Mouse (Mus musculus) intestine, embryonic 14.5 days (tissue): ENCODE data around the gene Gucy2c. TPM values are rescaled to one million over a fixed set of nuclear protein-coding genes. Genes with fewer than 3 reads are reported as not detected.

Experiments used
- ATAC-seq: fragments of 200-750 bp; cut with Nextera tagmentation; replicated peaks from 2 replicates; pipeline ENCODE4 v1.8.0; 2017; ENCODE audit warnings: low read depth, moderate number of reproducible peaks, moderate TSS enrichment, moderate library complexity; ENCODE audit not compliant: low FRiP score, low TSS enrichment
- DNase-seq: peaks from one replicate; pipeline ENCODE4 v3.0.0-alpha.2; 2018; ENCODE audit warnings: low spot score
- H3K27ac ChIP-seq: fragments of 300-500 bp; sonication (generic); 2 replicates; pipeline ENCODE4 v1.5.1; 2014; ENCODE audit warnings: low read depth, mild to moderate bottlenecking, control low read depth
- H3K27me3 ChIP-seq: fragments of 300-500 bp; sonication (generic); replicated peaks from 2 replicates; pipeline ENCODE4 v1.6.1; 2014; ENCODE audit warnings: low read length, control low read depth; ENCODE audit not compliant: control insufficient read depth, insufficient read depth
- H3K36me3 ChIP-seq: fragments of 300-500 bp; sonication (generic); 2 replicates; pipeline ENCODE4 v1.6.1; 2014; ENCODE audit warnings: low read length, control low read depth; ENCODE audit not compliant: control insufficient read depth, insufficient read depth
- H3K4me1 ChIP-seq: fragments of 300-500 bp; sonication (generic); replicated peaks from 2 replicates; pipeline ENCODE4 v1.6.1; 2014; ENCODE audit warnings: low read length, control low read depth, mixed read lengths; ENCODE audit not compliant: control insufficient read depth, insufficient read depth
- H3K4me2 ChIP-seq: fragments of 300-500 bp; sonication (generic); 2 replicates; pipeline ENCODE4 v1.6.1; 2014; ENCODE audit warnings: low read length
- H3K4me3 ChIP-seq: fragments of 300-500 bp; sonication (generic); 2 replicates; pipeline ENCODE4 v1.5.1; 2014; ENCODE audit warnings: low read depth, low read length, control low read depth, mixed read lengths
- H3K9ac ChIP-seq: fragments of 300-500 bp; sonication (generic); 2 replicates; pipeline ENCODE4 v1.6.1; 2014; ENCODE audit warnings: mild to moderate bottlenecking, low read length
- H3K9me3 ChIP-seq: fragments of 300-500 bp; sonication (generic); 2 replicates; pipeline ENCODE4 v1.6.1; 2016; ENCODE audit warnings: low read length, control low read depth; ENCODE audit not compliant: control insufficient read depth
- WGBS: fragments of 180-500 bp; shearing (Covaris S2); extraction: QIAGEN DNeasy Blood & Tissue Kit; methylation state at CpG from one replicate; pipeline ENCODE4 v1.1.7; 2014; 5-methylcytosine and 5-hydroxymethylcytosine counted together
- polyA plus RNA-seq: library from polyadenylated mRNA; unstranded; fragments of >200 nt; fragmentation: Nextera tagmentation; extraction: Ambion mirVana; gene quantifications from 2 replicates; pipeline ENCODE4 v1.2.1, GENCODE M21; 2014

The Gucy2c gene
- polyA plus RNA-seq, 1 experiment from 2014 or later: 62.1 TPM

GRCm38 (mm10) chr6:136708597-136708996 lies 73.0 kb downstream of the Gucy2c start:
- no peak overlapping the region for H3K9ac ChIP-seq
- no peaks in the 10 kb centered on the region for H3K27me3 ChIP-seq
- no peaks in the 10 kb centered on the region for H3K9me3 ChIP-seq
- H3K4me2 ChIP-seq: no peak overlapping the region
- 85% methylated on average over 6 of the region's 6 CpGs for WGBS
- H3K36me3 ChIP-seq: no peaks in the 10 kb centered on the region
- no peak overlapping the region for H3K4me3 ChIP-seq
- H3K27ac ChIP-seq: no peak overlapping the region
- H3K4me1 ChIP-seq: no peaks in the 10 kb centered on the region
- DNase-seq (no peak), ATAC-seq (no peak)

DNA sequence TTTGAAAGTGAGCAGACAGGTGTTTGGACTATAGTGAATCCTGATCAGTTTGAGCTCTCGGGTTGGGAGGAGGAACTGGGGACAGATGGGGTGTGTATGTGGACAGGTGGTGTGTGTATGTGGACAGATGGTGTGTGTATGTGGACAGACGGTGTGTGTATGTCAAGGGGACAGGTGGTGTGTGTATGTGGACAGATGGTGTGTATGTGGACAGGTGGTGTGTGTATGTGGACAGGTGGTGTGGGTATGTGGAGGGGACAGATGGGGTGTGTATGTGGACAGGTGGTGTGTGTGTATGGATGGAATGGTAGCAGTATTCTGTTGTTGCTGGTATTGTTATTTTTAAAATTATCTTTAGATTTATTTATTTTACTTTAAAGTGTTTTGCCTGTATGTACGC lies 79.7 kb downstream of the Gucy2c start:
- no peaks in the 10 kb centered on the region for H3K9me3 ChIP-seq
- no peak overlapping the region for H3K4me3 ChIP-seq
- ATAC-seq: no peak
- H3K27ac ChIP-seq: no peak overlapping the region
- no peaks in the 10 kb centered on the region for H3K36me3 ChIP-seq
- no peak for DNase-seq
- H3K4me2 ChIP-seq: no peak overlapping the region
- 86% methylated on average over 3 of the region's 3 CpGs for WGBS
- no peaks in the 10 kb centered on the region for H3K27me3 ChIP-seq
- no peak overlapping the region for H3K9ac ChIP-seq
- H3K4me1 ChIP-seq: no peaks in the 10 kb centered on the region

- no peak for DNase-seq
- H3K9me3 ChIP-seq: no peaks in the 10 kb centered on the region
- WGBS: 89% methylated on average over 5 of the region's 5 CpGs
- no peaks in the 10 kb centered on the region for H3K4me1 ChIP-seq
- H3K27me3 ChIP-seq: no peaks in the 10 kb centered on the region
- ATAC-seq: no peak
- no peak overlapping the region for H3K4me2 ChIP-seq
- H3K36me3 ChIP-seq: no peaks in the 10 kb centered on the region
- H3K27ac ChIP-seq: no peak overlapping the region
- H3K9ac ChIP-seq: no peak overlapping the region
- no peak overlapping the region for H3K4me3 ChIP-seq
Measured at GRCm38 (mm10) chr6:136701185-136701584, 80.4 kb downstream of the Gucy2c start.

DNA sequence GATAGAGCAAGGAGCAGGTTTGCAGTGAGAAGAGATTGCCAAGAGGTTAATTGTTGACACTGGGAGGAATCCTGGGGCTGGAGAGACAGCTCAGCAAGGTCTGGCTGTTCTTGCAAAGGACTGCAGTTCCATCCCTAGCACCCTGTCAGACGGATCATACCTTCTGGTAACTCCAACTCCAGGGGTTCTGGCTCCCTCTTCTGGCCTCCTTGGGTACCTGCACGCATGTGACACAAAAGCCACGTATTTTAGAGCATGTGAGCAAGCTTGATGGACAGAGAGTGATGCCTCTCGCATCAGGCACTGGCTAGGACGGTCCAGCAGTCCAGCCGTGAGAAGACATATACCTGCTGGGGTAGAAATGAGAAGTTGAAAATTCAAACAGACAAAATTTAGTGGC lies 90.3 kb downstream of the Gucy2c start:
- DNase-seq: no peak
- Histone ChIP-seq H3K36me3 (no peaks in the 10 kb centered on the region), H3K9me3 (no peaks in the 10 kb centered on the region), H3K4me1 (no peaks in the 10 kb centered on the region; the same call in 1 of the 2 replicates), H3K27ac (no peak overlapping the region), H3K4me2 (no peak overlapping the region), H3K9ac (no peak overlapping the region), H3K27me3 (no peaks in the 10 kb centered on the region), H3K4me3 (no peak overlapping the region)
- 90% methylated on average over 6 of the region's 6 CpGs for WGBS
- no peak for ATAC-seq

- Histone ChIP-seq H3K27me3 (no peaks in the 10 kb centered on the region), H3K36me3 (no peaks in the 10 kb centered on the region), H3K27ac (no peak overlapping the region), H3K4me1 (no peaks in the 10 kb centered on the region; the same call in 1 of the 2 replicates), H3K9me3 (no peaks in the 10 kb centered on the region), H3K4me2 (no peak overlapping the region), H3K9ac (no peak overlapping the region), H3K4me3 (no peak overlapping the region)
- 81% methylated on average over 5 of the region's 5 CpGs for WGBS
- ATAC-seq (no peak), DNase-seq (no peak)
Measured at GRCm38 (mm10) chr6:136690527-136690926, 91.0 kb downstream of the Gucy2c start.

DNA sequence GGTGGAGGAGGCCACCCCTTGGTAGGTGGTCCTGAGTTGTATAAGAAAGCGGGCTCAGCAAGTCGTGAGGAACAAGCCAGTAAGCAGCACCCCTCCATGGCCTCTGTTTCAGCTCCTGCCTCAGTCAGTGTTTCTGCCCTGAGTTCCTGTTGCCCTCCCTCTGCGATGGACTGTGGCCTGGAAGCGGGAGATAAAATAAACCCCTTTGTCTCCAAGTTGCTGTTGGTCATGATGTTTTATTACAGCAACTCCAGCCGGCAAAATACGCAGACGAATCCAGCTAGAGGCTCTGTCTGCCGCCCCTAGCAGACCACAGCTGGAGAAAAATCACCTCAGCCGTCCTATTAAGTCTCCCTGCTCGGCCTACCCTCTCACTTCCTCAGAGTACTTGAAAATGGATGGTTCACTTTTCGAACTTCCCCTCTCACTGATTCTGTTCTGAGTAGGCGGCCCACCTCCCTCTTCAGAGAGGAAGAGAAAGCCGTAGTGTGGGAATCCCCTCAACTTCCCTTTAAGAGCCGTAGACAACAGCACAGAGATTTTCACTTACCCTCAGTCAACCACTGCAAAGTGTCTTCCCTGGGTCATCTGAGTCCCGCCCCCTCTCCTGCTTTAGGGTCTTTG lies 91.7 kb downstream of the Gucy2c start:
- no peak for ATAC-seq
- no peak for DNase-seq
- no peak overlapping the region; the same call in 1 of the 2 replicates for H3K27ac ChIP-seq
- 35% methylated on average over 15 of the region's 15 CpGs for WGBS
- H3K9ac ChIP-seq: no peak overlapping the region
- H3K4me2 ChIP-seq: no peak overlapping the region
- H3K9me3 ChIP-seq: no peaks in the 10 kb centered on the region
- H3K27me3 ChIP-seq: no peaks in the 10 kb centered on the region
- H3K36me3 ChIP-seq: no peaks in the 10 kb centered on the region
- H3K4me1 ChIP-seq: no peaks in the 10 kb centered on the region; the same call in 1 of the 2 replicates
- H3K4me3 ChIP-seq: no peak overlapping the region

DNA sequence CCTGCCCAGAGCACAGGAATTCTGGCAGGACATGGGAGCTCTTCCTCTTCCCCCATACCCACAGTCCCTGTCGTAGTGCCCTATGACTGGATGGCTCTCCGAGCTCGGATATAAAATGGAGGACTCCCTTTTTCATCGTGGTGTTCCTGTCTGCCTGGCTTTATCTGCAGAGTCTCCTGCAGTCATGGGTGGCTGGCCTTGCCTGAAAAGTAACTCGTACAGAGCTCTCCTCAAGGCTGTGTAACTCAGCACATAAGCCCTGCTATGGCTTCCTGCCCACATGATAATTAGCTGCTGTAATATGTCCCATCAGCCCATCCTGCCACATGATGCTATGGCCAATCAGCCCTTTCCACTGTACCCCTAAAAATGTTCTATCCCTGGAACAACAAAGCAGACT lies 96.1 kb downstream of the Gucy2c start:
- WGBS: 68% methylated on average over 5 of the region's 5 CpGs
- H3K4me1 ChIP-seq: no peaks in the 10 kb centered on the region; the same call in 1 of the 2 replicates
- H3K4me2 ChIP-seq: no peak overlapping the region
- no peak overlapping the region for H3K27ac ChIP-seq
- DNase-seq (no peak), ATAC-seq (no peak)
- H3K9me3 ChIP-seq: no peaks in the 10 kb centered on the region
- H3K4me3 ChIP-seq: no peak overlapping the region
- H3K27me3 ChIP-seq: no peaks in the 10 kb centered on the region
- H3K36me3 ChIP-seq: no peaks in the 10 kb centered on the region
- no peak overlapping the region for H3K9ac ChIP-seq

GRCm38 (mm10) chr6:136683410-136684334 lies 97.9 kb downstream of the Gucy2c start:
- Histone ChIP-seq H3K9ac (no peak overlapping the region), H3K4me2 (no peak overlapping the region), H3K4me3 (no peak overlapping the region), H3K36me3 (no peaks in the 10 kb centered on the region), H3K4me1 (no peaks in the 10 kb centered on the region), H3K9me3 (no peaks in the 10 kb centered on the region), H3K27ac (no peak overlapping the region), H3K27me3 (no peaks in the 10 kb centered on the region)
- WGBS: 77% methylated on average over 11 of the region's 11 CpGs
- no peak for DNase-seq
- ATAC-seq: no peak
